Mouse (Mus musculus): ENCODE measurements around the gene 9130023H24Rik. TPM values are rescaled to one million over a fixed set of nuclear protein-coding genes. Genes with fewer than 3 reads are reported as not detected.

Gene 9130023H24Rik
- total RNA-seq (2021): 1 to 10 TPM; 3.3 to 4.2 TPM
- long read RNA-seq, experiment 1, partial matches to known transcripts: 0 of 3 reads
- long read RNA-seq, experiment 1, other reads (novel, unspliced or antisense): 0 of 3 reads
- long read RNA-seq, experiment 2, partial matches to known transcripts: 0 of 1 reads
- long read RNA-seq, experiment 2, other reads (novel, unspliced or antisense): 0 of 1 reads

DNA sequence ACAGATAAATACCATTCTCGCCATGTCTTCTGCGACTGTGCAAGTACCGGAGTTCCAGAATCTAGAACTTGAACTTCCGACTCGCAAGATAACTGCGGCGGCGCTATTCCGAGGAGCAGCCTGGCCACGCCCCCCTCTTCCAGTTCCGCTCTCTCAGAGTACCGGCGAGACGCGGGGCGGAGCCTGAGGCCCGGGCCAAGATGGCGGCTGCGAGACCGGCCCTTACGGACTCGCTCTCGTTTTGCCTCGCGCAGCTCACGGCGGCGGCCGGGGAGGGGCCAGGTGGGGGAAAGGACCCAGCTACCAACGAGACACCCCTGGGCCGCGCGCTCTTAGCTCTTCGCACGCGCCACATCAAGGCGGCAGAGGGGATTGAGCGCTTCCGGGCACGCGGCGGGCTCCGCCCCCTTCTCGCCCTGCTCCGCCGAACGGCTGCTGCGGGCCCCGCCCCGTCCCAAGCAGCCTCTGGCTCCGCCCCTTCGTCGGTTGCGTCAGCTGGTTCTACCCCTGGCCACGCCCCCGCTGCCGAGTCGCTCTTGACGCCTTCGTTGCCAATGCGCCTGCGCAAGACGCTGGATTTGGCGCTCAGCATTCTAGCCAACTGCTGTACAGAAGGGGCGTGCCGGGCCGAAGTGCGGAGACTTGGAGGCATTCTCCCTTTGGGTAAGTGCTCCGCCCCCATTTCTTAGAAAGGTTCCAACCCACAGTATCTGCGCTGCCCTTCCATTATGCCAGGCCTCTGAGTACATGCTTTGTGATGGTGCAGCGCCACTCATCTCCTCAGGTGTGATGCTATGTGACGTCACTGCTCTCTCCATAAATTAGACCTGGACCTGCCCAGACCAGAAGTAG lies at the start of gene 9130023H24Rik:
9130023H24Rik (minus strand) TSS at position 105 of the 852 bp plus-strand sequence.
- Histone ChIP-seq H3K4me3 (peak within 1 kb of the TSS; percentile 77), H3K27ac (peak within 1 kb of the TSS; percentile 97)
- DNase-seq (ENCODE audit: extremely low spot score in 1 of 2, low spot score in 2 of 2): peak; percentile 100
- peak; percentile 14 for TF ChIP-seq CTCF (IDR thresholded peaks at IDR 0.05)
- intact Hi-C loops (cut with DNase I): loop anchor here (5.0 kb wide), 2 partner anchors 59 to 454 kb away; partner anchors contain the start of gene BC017158

- no peak for TF ChIP-seq CTCF (IDR thresholded peaks at IDR 0.05)
- H3K27ac ChIP-seq: no peak overlapping the region
- H3K4me3 ChIP-seq: no peak overlapping the region
- no peak for DNase-seq (ENCODE audit: extremely low spot score in 1 of 2, low spot score in 2 of 2)
- intact Hi-C loops (cut with DNase I): no loop called here
Measured at GRCm38 (mm10) chr7:128285060-128285459, 47.2 kb upstream of the 9130023H24Rik start.

GRCm38 (mm10) chr7:128284047-128284446 lies 46.2 kb upstream of the 9130023H24Rik start:
- H3K27ac ChIP-seq: no peak overlapping the region
- no peak for DNase-seq (ENCODE audit: extremely low spot score in 1 of 2, low spot score in 2 of 2)
- no peak overlapping the region for H3K4me3 ChIP-seq
- intact Hi-C loops (cut with DNase I): no loop called here
- no peak for TF ChIP-seq CTCF (IDR thresholded peaks at IDR 0.05)

DNA sequence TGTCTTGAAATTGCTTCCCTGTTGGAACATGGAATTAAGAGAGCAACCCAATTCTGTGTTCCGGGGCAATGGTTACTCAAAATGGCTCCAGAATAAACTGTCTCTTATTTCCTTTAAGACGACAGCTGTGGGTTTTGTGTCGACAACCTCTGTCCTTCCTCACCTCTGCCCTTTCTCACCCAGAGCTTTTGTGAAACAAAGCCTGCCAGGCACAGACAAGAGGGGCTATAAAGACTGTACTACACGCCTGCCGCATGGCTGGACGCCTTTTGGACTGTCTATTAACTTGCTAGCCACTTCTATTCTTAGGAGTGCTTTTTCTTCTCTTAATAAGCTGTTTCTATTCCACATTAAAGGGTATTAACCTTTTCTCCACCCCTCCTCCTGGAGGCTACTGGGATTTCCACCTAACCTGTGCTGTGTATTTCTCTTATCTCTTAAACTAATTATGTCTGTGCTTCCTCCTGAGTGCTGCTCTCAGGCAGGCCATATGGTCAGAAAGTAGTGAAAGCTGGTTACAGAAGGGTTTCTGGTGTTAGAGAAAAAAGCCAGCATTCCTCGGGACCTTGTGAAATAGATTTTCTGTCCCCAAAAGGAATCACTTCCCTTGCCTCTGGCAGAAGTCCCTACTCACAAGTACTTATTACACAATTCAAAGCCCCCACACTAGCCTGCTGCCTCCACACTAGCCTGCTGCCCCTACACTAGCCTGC lies 44.9 kb upstream of the 9130023H24Rik start:
- TF ChIP-seq CTCF (IDR thresholded peaks at IDR 0.05): no peak
- intact Hi-C loops (cut with DNase I): no loop called here
- H3K4me3 ChIP-seq: no peak overlapping the region
- DNase-seq (ENCODE audit: extremely low spot score in 1 of 2, low spot score in 2 of 2): no peak
- H3K27ac ChIP-seq: no peak overlapping the region

GRCm38 (mm10) chr7:128281765-128282164 lies 43.9 kb upstream of the 9130023H24Rik start:
- intact Hi-C loops (cut with DNase I): no loop called here
- no peak for TF ChIP-seq CTCF (IDR thresholded peaks at IDR 0.05)
- DNase-seq (ENCODE audit: extremely low spot score in 1 of 2, low spot score in 2 of 2): no peak
- H3K27ac ChIP-seq: no peak overlapping the region
- H3K4me3 ChIP-seq: no peak overlapping the region

DNA sequence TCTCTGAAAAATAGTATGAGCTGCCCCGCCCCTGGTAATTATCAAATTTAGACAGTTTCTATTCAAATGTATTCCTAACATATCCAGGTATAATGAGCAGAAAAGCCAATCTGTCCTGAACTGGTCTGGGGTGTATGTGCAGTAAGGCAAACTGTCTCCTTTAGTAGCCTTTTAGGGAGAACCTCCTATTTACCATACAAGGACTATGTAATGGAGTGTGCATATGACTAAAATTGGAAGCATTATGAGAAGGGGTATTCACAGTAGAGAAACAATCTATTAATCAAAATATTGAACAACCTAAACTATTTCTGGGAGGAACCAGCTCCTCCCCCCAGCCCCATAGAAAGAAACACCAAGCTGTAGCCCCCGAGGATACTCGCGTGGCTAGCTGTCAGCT lies 41.9 kb upstream of the 9130023H24Rik start:
- intact Hi-C loops (cut with DNase I): no loop called here
- no peak for DNase-seq (ENCODE audit: extremely low spot score in 1 of 2, low spot score in 2 of 2)
- TF ChIP-seq CTCF (IDR thresholded peaks at IDR 0.05): no peak
- H3K27ac ChIP-seq: no peak overlapping the region
- no peak overlapping the region for H3K4me3 ChIP-seq

- no peak for TF ChIP-seq CTCF (IDR thresholded peaks at IDR 0.05)
- Histone ChIP-seq H3K4me3 (no peak overlapping the region), H3K27ac (no peak overlapping the region)
- no peak for DNase-seq (ENCODE audit: extremely low spot score in 1 of 2, low spot score in 2 of 2)
- intact Hi-C loops (cut with DNase I): no loop called here
Measured at GRCm38 (mm10) chr7:128276051-128276450, 38.2 kb upstream of the 9130023H24Rik start.

DNA sequence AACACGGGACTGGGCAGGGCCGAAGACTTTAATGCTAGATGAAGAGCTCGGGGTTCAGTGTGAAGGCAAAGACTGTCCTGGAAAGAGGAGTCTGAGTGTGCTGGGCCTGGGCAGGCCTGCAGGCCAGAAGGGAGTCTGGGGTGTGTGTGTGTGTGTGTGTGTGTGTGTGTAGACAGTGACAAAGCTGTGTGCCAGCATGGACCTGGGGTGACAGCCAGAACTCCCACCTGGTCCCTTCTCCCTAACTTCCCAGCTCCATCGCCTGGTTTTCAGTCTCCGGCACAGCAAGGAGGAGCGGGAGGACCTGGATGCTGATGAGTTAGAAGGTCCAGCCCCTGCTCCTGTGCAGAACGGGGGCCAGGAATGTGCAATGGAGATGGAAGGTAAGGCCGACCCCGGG lies 33.7 kb upstream of the 9130023H24Rik start:
- no peak for DNase-seq (ENCODE audit: extremely low spot score in 1 of 2, low spot score in 2 of 2)
- intact Hi-C loops (cut with DNase I): no loop called here
- TF ChIP-seq CTCF (IDR thresholded peaks at IDR 0.05): no peak
- H3K27ac ChIP-seq: no peak overlapping the region
- no peak overlapping the region for H3K4me3 ChIP-seq

GRCm38 (mm10) chr7:128270431-128270850 lies 32.6 kb upstream of the 9130023H24Rik start:
- TF ChIP-seq CTCF (IDR thresholded peaks at IDR 0.05): no peak
- no peak for DNase-seq (ENCODE audit: extremely low spot score in 1 of 2, low spot score in 2 of 2)
- H3K27ac ChIP-seq: no peak overlapping the region
- no peak overlapping the region for H3K4me3 ChIP-seq
- intact Hi-C loops (cut with DNase I): no loop called here

DNA sequence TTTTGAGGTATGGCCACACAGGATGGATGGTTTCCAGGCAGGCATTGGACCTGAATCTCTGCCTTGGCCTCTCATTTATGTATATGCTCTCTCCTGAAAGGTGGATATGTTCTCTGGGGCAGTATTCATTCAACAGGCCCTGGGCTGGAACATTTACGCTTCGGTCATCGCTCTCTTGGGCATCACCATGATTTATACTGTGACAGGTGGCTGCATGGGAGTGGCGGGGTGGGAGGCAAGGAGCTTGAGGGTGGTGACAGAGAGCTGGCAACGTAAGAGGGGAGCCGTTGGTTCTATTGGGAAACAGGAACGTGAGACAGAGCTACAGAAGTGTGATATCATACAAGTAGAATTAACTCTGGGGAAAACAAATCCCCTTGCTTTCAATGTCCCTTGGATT lies 30.0 kb upstream of the 9130023H24Rik start:
- H3K4me3 ChIP-seq: no peak overlapping the region
- no peak overlapping the region for H3K27ac ChIP-seq
- DNase-seq (ENCODE audit: extremely low spot score in 1 of 2, low spot score in 2 of 2): no peak
- no peak for TF ChIP-seq CTCF (IDR thresholded peaks at IDR 0.05)
- intact Hi-C loops (cut with DNase I): no loop called here

DNA sequence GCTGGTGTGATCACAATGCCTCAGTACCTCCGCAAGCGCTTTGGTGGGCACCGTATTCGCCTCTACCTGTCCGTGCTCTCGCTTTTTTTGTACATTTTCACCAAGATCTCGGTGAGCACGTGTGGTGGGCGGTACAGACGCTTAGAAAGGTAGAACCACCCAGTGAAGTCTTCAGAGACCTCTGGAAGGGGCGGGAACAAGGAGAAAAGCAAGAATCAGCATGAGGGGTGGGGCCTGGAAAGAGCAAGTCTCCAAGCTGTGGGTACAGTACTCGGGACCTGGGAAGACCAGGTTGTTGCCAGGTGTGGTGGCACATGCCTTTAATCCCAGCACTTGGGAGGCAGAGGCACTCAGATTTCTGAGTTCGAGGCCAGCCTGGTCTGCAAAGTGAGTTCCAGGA lies 29.6 kb upstream of the 9130023H24Rik start:
- intact Hi-C loops (cut with DNase I): no loop called here
- no peak for DNase-seq (ENCODE audit: extremely low spot score in 1 of 2, low spot score in 2 of 2)
- TF ChIP-seq CTCF (IDR thresholded peaks at IDR 0.05): no peak
- no peak overlapping the region for H3K4me3 ChIP-seq
- no peak overlapping the region for H3K27ac ChIP-seq

DNA sequence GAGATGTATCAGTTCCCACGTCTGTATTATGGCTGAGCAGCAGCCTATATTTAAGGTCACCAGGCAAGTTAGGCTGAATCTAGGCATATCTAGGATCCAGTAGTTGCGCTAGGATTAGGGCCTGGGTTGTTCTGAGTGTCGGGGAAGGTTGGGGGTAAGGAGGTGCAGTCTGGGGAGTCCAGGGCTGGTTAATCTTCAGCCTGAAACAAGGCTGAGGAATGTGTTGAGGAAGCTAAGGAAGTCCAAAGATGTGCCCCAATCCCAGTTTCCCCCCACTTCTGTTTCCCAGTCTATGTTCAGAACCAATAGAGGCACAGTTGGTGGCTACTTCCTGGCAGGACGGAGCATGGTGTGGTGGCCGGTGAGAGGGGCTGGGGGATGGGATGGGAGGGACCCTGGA lies 28.2 kb upstream of the 9130023H24Rik start:
- intact Hi-C loops (cut with DNase I): no loop called here
- DNase-seq (ENCODE audit: extremely low spot score in 1 of 2, low spot score in 2 of 2): no peak
- Histone ChIP-seq H3K27ac (no peak overlapping the region), H3K4me3 (no peak overlapping the region)
- no peak for TF ChIP-seq CTCF (IDR thresholded peaks at IDR 0.05)

Data from left cerebral cortex, adult 2 months (tissue).